Mouse (Mus musculus): ENCODE measurements around the gene Zfpl1. TPM values are rescaled to one million over a fixed set of nuclear protein-coding genes. Genes with fewer than 3 reads are reported as not detected.

Gene Zfpl1
- polyA plus RNA-seq, 1 experiment from 2014 or later, result 85.4 TPM

GRCm38 (mm10) chr19:6082156-6082555, 2.6 kb downstream of the Zfpl1 start, which contains the start of gene Gm28374:
Gm28374 (minus strand) TSS chr19:6082256.
- 88% methylated on average over 9 of the region's 9 CpGs for WGBS
- no peak within 1 kb of the TSS; the same call in 1 of the 2 replicates for H3K4me3 ChIP-seq
- H3K27ac ChIP-seq, result no peak within 1 kb of the TSS

GRCm38 (mm10) chr19:6079983-6080480, 4.7 kb downstream of the Zfpl1 start, which contains the start of gene Tmem262:
Tmem262 (plus strand) TSS chr19:6080033.
- WGBS, result 95% methylated on average over 12 of the region's 12 CpGs
- Histone ChIP-seq H3K36me3 (peaks cover 45% of the 10 kb centered on the region), H3K4me3 (no peak within 1 kb of the TSS), H3K27me3 (ENCODE audit: low read depth, poor library complexity, severe bottlenecking) (no peaks in the 10 kb centered on the region), H3K4me1 (peaks cover 24% of the 10 kb centered on the region), H3K27ac (no peak within 1 kb of the TSS), H3K9me3 (replicated peaks) (no peaks in the 10 kb centered on the region)
- DNase-seq (ENCODE audit: low spot score), result no peak

More at GRCm38 (mm10) chr19:6082156-6082555, 2.6 kb downstream of the Zfpl1 start, which contains the start of gene Gm28374:
- no peaks in the 10 kb centered on the region for H3K27me3 ChIP-seq (ENCODE audit: low read depth, poor library complexity, severe bottlenecking)
- peaks cover 24% of the 10 kb centered on the region for H3K4me1 ChIP-seq
- peaks cover 54% of the 10 kb centered on the region for H3K36me3 ChIP-seq
- no peaks in the 10 kb centered on the region for H3K9me3 ChIP-seq (replicated peaks)
- no peak for DNase-seq (ENCODE audit: low spot score)

- peak within 1 kb of the TSS; percentile 78 for H3K4me3 ChIP-seq
- WGBS, result 1% methylated on average over 33 of the region's 33 CpGs
- peaks cover 54% of the 10 kb centered on the region for H3K36me3 ChIP-seq
- H3K27me3 ChIP-seq (ENCODE audit: low read depth, poor library complexity, severe bottlenecking), result no peaks in the 10 kb centered on the region
- H3K4me1 ChIP-seq, result peaks cover 13% of the 10 kb centered on the region
- peak; percentile 83 for DNase-seq (ENCODE audit: low spot score)
- H3K27ac ChIP-seq, result peak within 1 kb of the TSS; percentile 92
- H3K9me3 ChIP-seq (replicated peaks), result no peaks in the 10 kb centered on the region
Observed at GRCm38 (mm10) chr19:6076564-6077393, 8.0 kb downstream of the Zfpl1 start, which contains the start of gene Vps51. Vps51 (minus strand) TSS chr19:6077231.

GRCm38 (mm10) chr19:6073889-6074288, 10.9 kb downstream of the Zfpl1 start:
- H3K36me3 ChIP-seq, result peaks cover 58% of the 10 kb centered on the region

GRCm38 (mm10) chr19:6071261-6071660, 13.5 kb downstream of the Zfpl1 start:
- H3K36me3 ChIP-seq, result peaks cover 63% of the 10 kb centered on the region
- H3K27me3 ChIP-seq (ENCODE audit: low read depth, poor library complexity, severe bottlenecking), result no peaks in the 10 kb centered on the region
- no peak overlapping the region for H3K27ac ChIP-seq
- H3K4me3 ChIP-seq, result no peak overlapping the region
- H3K4me1 ChIP-seq, result peaks cover 28% of the 10 kb centered on the region
- no peak for DNase-seq (ENCODE audit: low spot score)
- WGBS, result 92% methylated on average over 19 of the region's 19 CpGs
- no peaks in the 10 kb centered on the region for H3K9me3 ChIP-seq (replicated peaks)

More at GRCm38 (mm10) chr19:6073889-6074288, 10.9 kb downstream of the Zfpl1 start:
- no peak overlapping the region for H3K4me3 ChIP-seq
- H3K27ac ChIP-seq, result no peak overlapping the region
- 94% methylated on average over 5 of the region's 5 CpGs for WGBS
- no peak for DNase-seq (ENCODE audit: low spot score)
- H3K9me3 ChIP-seq (replicated peaks), result no peaks in the 10 kb centered on the region
- peaks cover 13% of the 10 kb centered on the region for H3K4me1 ChIP-seq
- H3K27me3 ChIP-seq (ENCODE audit: low read depth, poor library complexity, severe bottlenecking), result no peaks in the 10 kb centered on the region

- no peaks in the 10 kb centered on the region for H3K27me3 ChIP-seq (ENCODE audit: low read depth, poor library complexity, severe bottlenecking)
- no peaks in the 10 kb centered on the region for H3K9me3 ChIP-seq (replicated peaks)
- peaks cover 63% of the 10 kb centered on the region for H3K36me3 ChIP-seq
- H3K27ac ChIP-seq, result no peak overlapping the region
- DNase-seq (ENCODE audit: low spot score), result no peak
- H3K4me3 ChIP-seq, result no peak overlapping the region
- peaks cover 28% of the 10 kb centered on the region for H3K4me1 ChIP-seq
- WGBS, result 88% methylated on average over 31 of the region's 31 CpGs
Observed at GRCm38 (mm10) chr19:6070571-6071250, 14.0 kb downstream of the Zfpl1 start.

- peaks cover 28% of the 10 kb centered on the region for H3K4me1 ChIP-seq
- H3K27ac ChIP-seq, result no peak overlapping the region
- no peaks in the 10 kb centered on the region for H3K9me3 ChIP-seq (replicated peaks)
- H3K4me3 ChIP-seq, result no peak overlapping the region
- DNase-seq (ENCODE audit: low spot score), result no peak
- peaks cover 58% of the 10 kb centered on the region for H3K36me3 ChIP-seq
- H3K27me3 ChIP-seq (ENCODE audit: low read depth, poor library complexity, severe bottlenecking), result no peaks in the 10 kb centered on the region
- WGBS, result 88% methylated on average over 10 of the region's 10 CpGs
Observed at GRCm38 (mm10) chr19:6069851-6070250, 14.9 kb downstream of the Zfpl1 start.

- peaks cover 51% of the 10 kb centered on the region for H3K36me3 ChIP-seq
- peak overlapping the region; percentile 69; the same call in 1 of the 2 replicates for H3K4me3 ChIP-seq
- H3K27me3 ChIP-seq (ENCODE audit: low read depth, poor library complexity, severe bottlenecking), result no peaks in the 10 kb centered on the region
- H3K9me3 ChIP-seq (replicated peaks), result no peaks in the 10 kb centered on the region
- peaks cover 28% of the 10 kb centered on the region for H3K4me1 ChIP-seq
- DNase-seq (ENCODE audit: low spot score), result no peak
- no peak overlapping the region for H3K27ac ChIP-seq
- WGBS, result 86% methylated on average over 4 of the region's 4 CpGs
Observed at GRCm38 (mm10) chr19:6068951-6069350, 15.8 kb downstream of the Zfpl1 start.

- Histone ChIP-seq H3K4me3 (peak within 1 kb of the TSS; percentile 69), H3K27me3 (ENCODE audit: low read depth, poor library complexity, severe bottlenecking) (no peaks in the 10 kb centered on the region), H3K36me3 (peaks cover 49% of the 10 kb centered on the region), H3K4me1 (peaks cover 32% of the 10 kb centered on the region), H3K9me3 (replicated peaks) (no peaks in the 10 kb centered on the region), H3K27ac (peak within 1 kb of the TSS; percentile 85)
- peak; percentile 92 for DNase-seq (ENCODE audit: low spot score)
- 10% methylated on average over 33 of the region's 33 CpGs for WGBS
Observed at GRCm38 (mm10) chr19:6067724-6068415, 16.9 kb downstream of the Zfpl1 start, which contains the start of gene Tm7sf2. Tm7sf2 (minus strand) TSS chr19:6068373.

- under 1% methylated on average over 30 of the region's 30 CpGs for WGBS
- Histone ChIP-seq H3K4me3 (peak overlapping the region; percentile 69), H3K9me3 (replicated peaks) (no peaks in the 10 kb centered on the region), H3K4me1 (peaks cover 39% of the 10 kb centered on the region), H3K27ac (peak overlapping the region; percentile 85), H3K36me3 (peaks cover 48% of the 10 kb centered on the region), H3K27me3 (ENCODE audit: low read depth, poor library complexity, severe bottlenecking) (no peaks in the 10 kb centered on the region)
- peak; percentile 92 for DNase-seq (ENCODE audit: low spot score)
Observed at GRCm38 (mm10) chr19:6067011-6067723, 17.6 kb downstream of the Zfpl1 start.

GRCm38 (mm10) chr19:6066571-6066970, 18.2 kb downstream of the Zfpl1 start:
- peaks cover 45% of the 10 kb centered on the region for H3K4me1 ChIP-seq
- no peak for DNase-seq (ENCODE audit: low spot score)
- H3K4me3 ChIP-seq, result peak overlapping the region; percentile 69
- no peaks in the 10 kb centered on the region for H3K9me3 ChIP-seq (replicated peaks)
- 41% methylated on average over 5 of the region's 5 CpGs for WGBS
- peak overlapping the region; percentile 85 for H3K27ac ChIP-seq
- H3K27me3 ChIP-seq (ENCODE audit: low read depth, poor library complexity, severe bottlenecking), result no peaks in the 10 kb centered on the region
- peaks cover 47% of the 10 kb centered on the region for H3K36me3 ChIP-seq

GRCm38 (mm10) chr19:6063081-6063480, 21.7 kb downstream of the Zfpl1 start:
- Histone ChIP-seq H3K27me3 (ENCODE audit: low read depth, poor library complexity, severe bottlenecking) (no peaks in the 10 kb centered on the region), H3K27ac (no peak overlapping the region), H3K9me3 (replicated peaks) (no peaks in the 10 kb centered on the region), H3K4me3 (peak overlapping the region; percentile 88), H3K4me1 (peaks cover 54% of the 10 kb centered on the region), H3K36me3 (peaks cover 34% of the 10 kb centered on the region)
- WGBS, result 97% methylated on average over 6 of the region's 6 CpGs
- no peak for DNase-seq (ENCODE audit: low spot score)

Measured in limb, embryonic 10.5 days (tissue).